Mouse (Mus musculus): ENCODE data around the gene Zfp287. TPM values are rescaled to one million over a fixed set of nuclear protein-coding genes. Genes with fewer than 3 reads are reported as not detected.

The Zfp287 gene
- total RNA-seq, 2 experiments from 2014 or later = 2.4 to 2.8 TPM

Other genes starting within 250 kb of the Zfp287 start
- 10 to 100 TPM; 22.5 to 26.4 TPM for gene Cenpv, start 192.6 kb downstream of the Zfp287 start, total RNA-seq (2021)
- gene Ubb, start 180.7 kb downstream of the Zfp287 start, total RNA-seq (2021) = 100 to 1,000 TPM; 561 to 624 TPM
- 1 to 10 TPM; 2.4 to 3.3 TPM for gene Trpv2, start 157.4 kb downstream of the Zfp287 start, total RNA-seq (2021)
- gene Lrrc75a, start 83.4 kb downstream of the Zfp287 start, total RNA-seq (2021) = 1 to 10 TPM; 4.9 to 6.4 TPM
- gene Mmgt2, start 83.2 kb downstream of the Zfp287 start, total RNA-seq (2021) = 1 to 10 TPM; 6.9 to 7.0 TPM
- not detected for gene Gm10428, start 21.2 kb upstream of the Zfp287 start, total RNA-seq (2021)
- gene Zfp286, start 57.6 kb upstream of the Zfp287 start, total RNA-seq (2021) = 1 to 10 TPM; 1.6 to 2.3 TPM
- gene Trim16, start 88.3 kb upstream of the Zfp287 start, total RNA-seq (2021) = 1 to 10 TPM; 5.4 to 6.5 TPM
- under 1 TPM; 0.17 to 0.26 TPM for gene Fbxw10, start 115.2 kb upstream of the Zfp287 start, total RNA-seq (2021)
- gene Tvp23b, start 147.6 kb upstream of the Zfp287 start, total RNA-seq (2021) = 10 to 100 TPM; 20.4 to 23.6 TPM
- not detected for gene Cdrt4, start 219.3 kb upstream of the Zfp287 start, total RNA-seq (2021)